Mouse (Mus musculus): ENCODE data around the gene Ap4m1.

DNA sequence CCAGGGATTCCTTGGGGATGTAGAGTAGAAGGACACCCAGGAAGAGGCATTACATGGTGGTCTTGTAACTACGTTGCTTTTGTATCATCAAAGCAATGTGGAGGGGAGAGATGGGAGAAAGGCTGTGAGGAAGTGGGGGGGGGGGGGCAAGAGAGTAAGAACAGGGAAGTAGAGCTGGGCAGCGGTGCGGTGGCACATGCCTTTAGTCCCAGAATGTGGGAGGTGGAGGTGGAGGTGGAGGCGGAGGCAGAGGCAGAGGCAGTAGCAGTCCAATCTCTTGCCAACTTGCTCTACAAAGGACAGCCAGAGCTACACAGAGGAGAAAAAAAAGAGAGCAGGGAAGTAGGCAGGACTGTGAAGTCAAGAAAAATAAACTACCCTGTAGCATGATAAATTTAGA is 33.2 kb upstream of the Ap4m1 start:
- TF ChIP-seq POLR2A (IDR thresholded peaks at IDR 0.05; ENCODE audit: low read depth, low read length) (no peak), CTCF (IDR thresholded peaks at IDR 0.05; ENCODE audit: borderline replicate concordance, insufficient read depth, low read length) (no peak)
